Mouse (Mus musculus) erythroblast, embryonic 14.5 days (primary cell): ENCODE measurements at regions not wholly inside any gene's neighbourhood (a gene's known extent, or its start where the extent isn't known, plus 50 kb on each side); places are given as distances from the start of the nearest gene placed in this dataset.

ENCODE experiments used
- GATA1 ChIP-seq: IDR thresholded peaks from 2 replicates; pipeline ENCODE4 v1.6.1; 2012; ENCODE audit warnings: low read length, inconsistent platforms, mixed read lengths
- TAL1 ChIP-seq: IDR thresholded peaks from 3 replicates; pipeline ENCODE4 v1.6.1; 2012; ENCODE audit warnings: low read length, inconsistent platforms, mixed read lengths

- TF ChIP-seq GATA1 (no peak), TAL1 (no peak)
Observed at GRCm38 (mm10) chr5:75403531-75403930, 171.2 kb upstream of the Kit start.
